Mouse (Mus musculus): ENCODE results near the gene Tpgs1.

Gene Tpgs1

DNA sequence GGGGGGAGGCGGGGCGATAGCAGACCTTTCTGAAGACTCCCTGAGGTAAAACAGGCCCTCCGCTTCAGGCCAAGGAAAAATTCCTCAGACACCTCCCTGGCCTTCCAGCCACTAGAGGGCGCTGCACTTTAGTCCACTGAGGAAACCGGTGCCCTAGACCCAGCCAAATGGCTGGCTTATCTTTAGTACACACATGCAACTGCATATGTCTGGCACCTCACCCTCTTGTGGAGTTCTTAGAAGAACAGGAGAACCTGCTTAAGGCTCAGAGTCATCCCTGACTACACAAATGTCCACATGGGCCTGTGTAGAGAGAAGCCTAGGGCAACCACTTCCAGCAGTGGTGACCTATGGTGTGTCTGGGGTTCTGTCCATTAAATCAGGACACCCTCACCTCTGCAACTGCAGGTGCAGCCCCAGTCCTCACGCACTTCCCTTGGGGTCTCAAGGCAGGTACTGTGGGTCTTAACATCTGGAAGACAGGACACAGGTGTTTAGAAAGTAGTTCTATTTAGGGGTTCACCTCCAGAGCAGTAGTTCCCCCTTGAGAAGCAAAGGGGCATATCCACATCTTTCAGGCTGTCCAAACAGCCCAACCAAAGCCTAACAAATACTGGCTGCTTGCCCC lies 43.4 kb downstream of the Tpgs1 start:
- DNase-seq (ENCODE audit: low spot score in 2 of 2) = peak; percentile 54 to 72

DNA sequence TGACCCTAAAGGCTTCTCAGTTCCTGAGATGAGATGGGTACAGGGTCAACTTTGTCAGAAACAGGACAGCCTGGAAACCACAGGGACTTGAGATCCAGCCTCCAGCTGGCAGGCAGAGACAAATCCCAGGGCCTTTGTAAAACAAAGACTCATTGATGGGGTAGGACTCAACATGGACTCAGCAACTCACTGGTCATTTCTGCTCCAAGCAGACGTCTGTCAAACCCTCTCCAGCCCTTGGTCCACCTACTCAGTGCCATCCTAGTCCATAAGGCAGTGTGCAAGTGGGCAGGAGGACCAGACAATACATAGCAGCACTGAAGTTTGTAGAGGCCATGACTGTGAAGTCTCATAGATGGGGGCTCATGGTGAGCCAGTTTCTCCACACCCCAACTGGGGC lies 44.0 kb downstream of the Tpgs1 start:
- DNase-seq (ENCODE audit: low spot score in 2 of 2) = no peak

DNA sequence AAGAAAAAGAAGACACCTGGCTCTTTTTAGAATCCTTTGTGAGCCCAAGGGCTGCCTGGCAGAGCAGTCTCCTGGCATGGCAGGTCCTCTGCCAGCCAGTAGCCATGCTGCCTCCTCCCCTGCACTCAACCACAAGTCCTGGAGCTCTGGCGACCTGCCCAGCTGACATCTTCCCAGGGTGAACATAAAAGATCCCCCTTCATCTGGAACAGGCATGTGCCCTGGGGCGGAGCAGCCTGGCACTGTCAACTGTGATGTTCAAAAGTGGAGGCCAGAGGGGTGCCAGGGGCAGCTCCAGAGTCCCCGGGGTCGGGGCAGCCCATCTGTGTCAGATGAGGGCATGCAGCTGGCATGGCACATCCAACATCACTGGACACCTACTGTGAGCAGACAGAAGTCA lies 45.8 kb downstream of the Tpgs1 start:
- no peak for DNase-seq (ENCODE audit: low spot score in 2 of 2)

DNA sequence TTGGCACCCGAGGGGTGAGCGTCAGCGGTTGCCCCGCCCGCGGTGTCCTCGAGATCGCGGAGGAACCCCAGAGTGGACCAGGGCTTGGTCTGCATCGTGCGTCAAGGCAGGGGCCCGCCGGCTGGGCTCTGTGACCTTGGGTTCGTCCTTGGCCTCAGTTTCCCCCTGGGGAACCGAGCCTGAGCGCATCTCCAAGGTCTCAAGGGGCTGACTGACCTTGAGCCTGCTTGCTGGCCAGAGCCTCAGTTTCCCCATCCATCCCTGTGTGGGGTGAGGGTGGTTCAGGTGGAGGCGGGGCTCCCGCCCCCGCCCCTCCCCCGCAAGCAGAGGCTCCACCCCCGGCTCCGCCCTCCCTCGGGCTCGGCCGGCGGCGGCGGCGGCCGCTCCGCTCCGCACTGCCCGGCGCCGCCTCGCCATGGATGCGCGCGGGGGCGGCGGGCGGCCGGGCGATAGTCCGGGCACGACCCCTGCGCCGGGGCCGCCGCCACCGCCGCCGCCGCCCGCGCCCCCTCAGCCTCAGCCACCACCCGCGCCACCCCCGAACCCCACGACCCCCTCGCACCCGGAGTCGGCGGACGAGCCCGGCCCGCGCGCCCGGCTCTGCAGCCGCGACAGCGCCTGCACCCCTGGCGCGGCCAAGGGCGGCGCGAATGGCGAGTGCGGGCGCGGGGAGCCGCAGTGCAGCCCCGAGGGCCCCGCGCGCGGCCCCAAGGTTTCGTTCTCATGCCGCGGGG lies 47.3 kb downstream of the Tpgs1 start, which contains the start of gene Hcn2:
Hcn2 (plus strand) TSS at position 381 of the 734 bp plus-strand sequence.
- no peak for DNase-seq (ENCODE audit: low spot score in 2 of 2)

DNA sequence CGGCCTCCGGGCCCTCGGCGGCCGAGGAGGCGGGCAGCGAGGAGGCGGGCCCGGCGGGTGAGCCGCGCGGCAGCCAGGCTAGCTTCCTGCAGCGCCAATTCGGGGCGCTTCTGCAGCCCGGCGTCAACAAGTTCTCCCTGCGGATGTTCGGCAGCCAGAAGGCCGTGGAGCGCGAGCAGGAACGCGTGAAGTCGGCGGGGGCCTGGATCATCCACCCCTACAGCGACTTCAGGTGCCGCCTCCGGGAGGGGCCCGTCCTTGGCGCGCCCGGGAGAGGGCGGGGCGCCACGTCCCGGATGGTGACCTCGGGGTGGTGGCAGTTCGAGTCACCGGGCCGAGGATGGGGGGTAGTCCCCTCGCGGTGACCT lies 47.8 kb downstream of the Tpgs1 start:
- no peak for DNase-seq (ENCODE audit: low spot score in 2 of 2)

DNA sequence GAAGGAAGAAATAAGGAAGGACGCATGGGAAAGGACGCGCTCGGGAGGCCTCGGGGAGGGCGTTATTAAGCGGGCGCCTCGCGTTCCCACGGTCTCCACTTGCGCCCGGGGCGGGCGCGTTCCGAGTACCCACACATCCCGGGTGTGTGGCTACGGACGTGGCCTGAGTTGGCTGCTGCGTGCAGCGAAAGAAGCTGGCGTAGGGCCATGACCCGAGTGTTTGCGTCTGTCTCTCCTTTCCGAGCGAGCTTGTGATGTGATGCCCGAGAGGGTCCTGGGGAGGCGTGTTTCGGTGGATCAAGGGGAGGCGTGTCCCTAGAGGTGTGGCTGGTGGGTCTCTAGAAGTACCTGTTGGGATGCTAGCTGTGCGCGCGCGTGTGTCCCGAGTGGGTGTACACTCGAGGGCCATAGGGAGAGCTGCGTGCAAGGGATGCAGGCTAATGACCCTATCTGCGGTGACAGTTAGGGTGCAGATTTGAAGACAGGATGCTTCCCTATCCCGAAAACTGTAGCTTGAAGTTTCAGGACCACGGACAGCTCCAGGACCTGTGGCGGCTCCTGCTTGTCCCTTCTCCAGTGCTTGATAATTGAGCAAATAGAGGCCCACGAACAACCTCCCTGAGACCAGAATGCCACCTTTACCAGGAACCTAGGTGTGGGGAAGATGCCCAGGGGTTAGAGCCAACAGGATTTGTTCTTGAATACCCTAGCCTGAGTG lies 48.6 kb downstream of the Tpgs1 start:
- DNase-seq (ENCODE audit: low spot score in 2 of 2) = peak in 1 of 2 experiments; percentile 68

DNA sequence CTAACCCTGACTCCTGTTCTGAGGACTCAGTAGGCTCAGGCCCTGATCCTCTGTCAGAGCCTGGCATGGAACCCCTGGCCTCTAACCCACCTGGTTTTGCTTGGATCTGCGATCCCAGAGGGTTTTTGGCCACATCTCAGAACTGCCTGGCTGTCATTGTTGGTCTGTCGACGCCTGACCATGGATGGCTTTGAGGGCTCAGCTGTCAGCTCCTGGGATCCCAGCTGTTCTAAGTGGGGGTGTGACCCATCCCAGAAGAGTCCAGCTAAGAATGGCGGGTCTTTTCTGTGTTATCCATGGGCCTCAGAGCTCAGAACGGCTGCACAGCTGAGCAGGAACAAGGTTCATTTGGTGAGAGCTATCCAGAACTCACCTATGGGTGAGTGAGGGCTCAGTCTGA lies 51.9 kb downstream of the Tpgs1 start:
- DNase-seq (ENCODE audit: low spot score in 2 of 2) = no peak

DNA sequence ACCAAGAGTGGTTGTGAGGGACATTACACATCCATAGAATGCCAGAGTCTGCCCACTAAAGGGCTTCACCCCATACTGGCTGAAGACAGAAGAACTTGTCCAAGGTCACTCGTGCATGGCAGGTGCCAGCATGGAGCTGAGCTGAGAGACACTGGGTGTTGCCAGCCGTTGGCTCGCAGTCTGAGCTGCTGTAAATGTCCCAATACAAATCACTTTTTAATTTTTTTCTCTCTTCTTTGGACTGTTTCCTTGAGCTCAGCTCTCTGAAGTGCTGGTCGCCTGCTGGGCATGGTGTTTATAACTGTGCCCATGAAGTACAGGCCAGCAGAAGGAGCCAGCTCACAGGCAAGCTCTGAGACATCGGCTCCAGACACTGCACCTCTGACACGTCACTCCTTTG lies 53.9 kb downstream of the Tpgs1 start:
- no peak for DNase-seq (ENCODE audit: low spot score in 2 of 2)

DNA sequence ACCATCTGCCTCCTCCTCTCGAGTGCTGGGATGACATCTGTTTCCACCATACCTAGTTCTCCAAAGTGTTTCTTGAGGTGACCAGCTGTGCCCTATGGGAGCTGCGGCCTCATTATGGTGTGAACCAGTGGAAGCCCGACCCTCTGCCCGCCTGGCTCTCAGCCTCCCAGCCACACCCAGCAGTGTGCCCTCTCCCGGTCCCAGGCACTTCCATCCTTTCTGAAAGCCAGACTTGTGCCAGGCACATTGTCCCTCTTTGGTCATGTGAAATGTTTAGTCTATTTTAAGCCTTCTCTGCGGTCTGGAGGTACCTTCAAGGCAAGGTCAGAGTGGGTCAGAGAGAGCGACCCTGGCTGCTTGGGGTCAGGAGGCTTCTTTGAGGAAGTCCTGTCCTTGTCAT lies 54.5 kb downstream of the Tpgs1 start:
- DNase-seq (ENCODE audit: low spot score in 2 of 2) = no peak
